Mouse (Mus musculus) frontal cortex, postnatal 10 days (tissue): ENCODE measurements around the gene Arhgap21.

Source experiments
- DNase-seq, 2 experiments: peaks; one replicate each; pipeline ENCODE4 v3.0.0; 2022; ENCODE audit warnings: low spot score in 2 of 2, mixed read lengths in 1 of 2

Arhgap21 gene

GRCm38 (mm10) chr2:20966176-20967100, 2.2 kb downstream of the Arhgap21 start:
- no peak for DNase-seq

GRCm38 (mm10) chr2:20965361-20965760, 3.3 kb downstream of the Arhgap21 start:
- no peak for DNase-seq

DNA sequence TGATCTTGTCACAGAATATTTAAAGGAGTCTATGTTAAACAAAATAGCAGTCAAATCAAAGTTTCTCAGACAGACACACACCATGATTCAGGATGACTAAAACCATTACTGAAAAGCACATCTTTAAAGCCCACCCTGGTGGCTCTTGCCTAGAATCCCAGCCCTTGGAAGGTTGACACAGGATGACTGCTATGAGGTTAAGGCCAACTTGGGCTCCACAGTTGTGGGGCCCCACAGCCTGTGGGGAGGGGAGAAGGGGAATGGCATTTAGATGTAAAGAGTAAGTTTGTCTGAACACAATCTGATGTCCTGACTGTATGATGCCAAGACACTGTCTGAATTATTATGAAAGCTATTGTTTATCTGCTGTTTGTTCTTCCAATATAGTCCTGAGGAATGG, 4.2 kb downstream of the Arhgap21 start:
- no peak for DNase-seq

DNA sequence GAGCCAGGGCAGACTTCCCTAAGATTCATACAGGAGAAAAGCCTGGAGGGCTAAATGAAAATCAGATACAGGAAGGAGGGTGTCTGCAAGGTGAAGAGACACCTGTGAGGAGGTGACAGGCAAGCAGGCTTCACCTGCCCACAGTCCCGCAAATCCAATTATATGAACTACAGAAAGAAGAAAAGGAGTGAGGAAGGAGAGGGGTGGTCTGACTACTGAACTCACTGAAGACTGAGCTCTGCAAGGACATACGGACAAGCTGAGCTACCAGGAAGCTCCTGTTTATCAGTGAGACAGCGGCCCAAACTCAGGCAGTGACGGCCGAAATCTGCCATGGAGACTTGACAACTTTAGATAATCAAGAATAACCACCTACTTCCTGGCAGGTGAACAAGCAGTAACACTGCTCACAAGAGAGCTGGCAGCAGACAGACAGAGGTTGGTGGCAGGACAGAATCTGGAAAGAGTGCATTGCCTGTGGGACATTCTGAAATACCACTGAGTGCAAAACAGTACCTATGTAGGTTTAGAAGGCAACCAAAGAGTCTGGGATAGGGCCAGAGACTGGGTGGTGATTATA, 5.4 kb downstream of the Arhgap21 start:
- no peak for DNase-seq

DNA sequence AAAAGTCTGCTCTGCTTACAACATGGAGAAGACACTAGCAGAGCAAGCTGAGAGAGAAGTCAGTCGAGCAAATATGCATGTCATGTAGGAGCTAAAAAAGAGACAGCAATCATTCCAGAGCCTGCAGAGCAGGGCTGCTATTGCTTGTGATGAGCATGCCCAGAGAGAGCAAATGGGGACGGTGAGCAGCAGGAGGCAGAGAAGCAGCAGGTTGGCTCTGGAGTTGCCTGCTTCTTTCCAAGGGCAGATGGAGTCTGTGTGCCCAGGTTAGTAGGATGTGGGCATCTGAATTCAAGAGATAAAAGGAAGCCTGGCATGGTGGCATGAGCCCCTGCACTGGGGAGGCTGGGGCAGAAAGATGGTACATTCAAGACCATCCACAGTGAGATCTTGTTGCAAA, 6.4 kb downstream of the Arhgap21 start:
- no peak for DNase-seq

- DNase-seq: no peak
Observed at GRCm38 (mm10) chr2:20961825-20962224, 6.9 kb downstream of the Arhgap21 start.

GRCm38 (mm10) chr2:20961295-20961694, 7.4 kb downstream of the Arhgap21 start:
- no peak for DNase-seq

GRCm38 (mm10) chr2:20960668-20961035, 8.0 kb downstream of the Arhgap21 start:
- no peak for DNase-seq

- DNase-seq: no peak
Observed at GRCm38 (mm10) chr2:20959906-20960667, 8.6 kb downstream of the Arhgap21 start.

GRCm38 (mm10) chr2:20959045-20959444, 9.6 kb downstream of the Arhgap21 start:
- no peak for DNase-seq

DNA sequence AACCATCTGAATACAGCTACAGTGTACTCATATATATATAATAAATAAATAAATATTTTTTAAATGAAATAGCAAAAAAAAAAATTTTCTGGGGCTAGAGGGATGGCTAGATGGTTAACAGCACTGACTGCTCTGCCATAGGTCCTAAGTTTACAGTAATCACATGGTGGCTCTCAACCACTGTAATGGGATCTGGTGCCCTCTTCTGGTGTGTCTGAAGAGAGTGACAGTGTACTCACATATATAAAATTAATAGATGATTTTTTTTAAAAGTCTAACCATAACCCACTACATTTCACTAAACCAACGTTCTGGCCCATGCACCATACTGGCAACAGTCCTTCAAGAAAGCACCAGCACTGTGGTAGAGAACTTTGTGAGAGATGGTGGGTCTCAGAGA, 10.7 kb downstream of the Arhgap21 start:
- no peak for DNase-seq

- DNase-seq: no peak
Observed at GRCm38 (mm10) chr2:20956716-20957115, 12.0 kb downstream of the Arhgap21 start.

- DNase-seq: no peak
Observed at GRCm38 (mm10) chr2:20955996-20956395, 12.7 kb downstream of the Arhgap21 start.

GRCm38 (mm10) chr2:20955376-20955775, 13.3 kb downstream of the Arhgap21 start:
- DNase-seq: no peak

- DNase-seq: no peak
Observed at GRCm38 (mm10) chr2:20952716-20953115, 16.0 kb downstream of the Arhgap21 start.

GRCm38 (mm10) chr2:20949168-20949567, 19.5 kb downstream of the Arhgap21 start:
- no peak for DNase-seq

DNA sequence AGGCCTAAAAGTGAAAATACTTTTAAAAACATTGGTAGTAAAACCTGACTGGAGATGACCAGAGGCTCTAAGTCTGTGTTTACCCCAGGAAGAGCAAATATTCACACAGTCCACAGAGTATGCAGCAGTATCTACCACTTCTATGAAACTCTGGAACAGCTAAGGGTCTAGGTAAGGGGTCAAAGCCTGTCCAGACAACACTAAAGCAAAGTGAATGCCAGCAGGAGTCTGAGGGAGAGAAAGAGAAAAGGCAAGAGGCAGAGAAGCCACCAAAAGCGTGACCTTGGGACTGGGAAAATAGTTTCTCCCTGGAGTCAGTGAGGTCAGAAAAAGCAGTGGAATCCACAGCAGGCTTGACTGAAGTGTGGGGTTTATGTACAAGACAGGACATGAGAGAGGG, 21.6 kb downstream of the Arhgap21 start:
- DNase-seq: no peak

DNA sequence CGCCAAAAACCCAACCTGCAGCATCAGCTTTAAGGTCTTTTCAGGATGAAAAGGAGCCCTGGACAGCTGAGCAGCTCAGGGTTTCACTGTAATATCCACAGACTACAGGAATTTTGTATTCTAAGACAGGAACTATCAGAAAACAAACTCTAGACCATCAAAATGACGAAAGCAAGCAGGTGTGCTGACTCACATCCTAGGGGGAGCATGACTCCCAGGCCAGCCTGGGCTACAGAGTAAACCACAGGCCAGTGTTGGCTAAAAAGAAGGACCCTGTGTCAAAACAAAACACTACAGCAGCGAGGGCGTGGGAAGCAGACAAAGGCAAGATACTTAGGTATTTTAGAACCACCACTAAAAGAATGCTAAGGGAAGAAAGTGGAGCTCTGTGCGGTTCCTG, 23.1 kb downstream of the Arhgap21 start:
- no peak for DNase-seq

- no peak for DNase-seq
Observed at GRCm38 (mm10) chr2:20943730-20944454, 24.8 kb downstream of the Arhgap21 start.

DNA sequence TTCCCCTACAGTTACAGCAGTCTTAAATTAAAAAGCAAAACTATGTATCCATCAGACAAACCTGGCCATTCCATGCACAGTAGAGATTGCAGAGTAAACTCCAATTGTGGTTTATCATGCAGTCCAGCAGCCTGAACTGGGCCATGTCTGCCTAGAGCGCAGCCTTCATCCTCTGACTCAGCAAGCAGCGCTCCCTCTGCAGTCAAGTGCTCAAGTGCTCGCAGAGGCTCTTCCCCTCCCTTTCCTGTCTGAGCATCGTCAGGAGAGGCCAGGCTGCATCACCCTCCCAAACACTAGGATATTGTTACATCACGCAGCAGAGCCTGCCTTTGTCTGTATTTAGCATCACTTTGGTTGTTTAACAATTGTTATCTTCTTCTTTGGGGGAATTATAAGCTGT, 25.5 kb downstream of the Arhgap21 start:
- no peak for DNase-seq

GRCm38 (mm10) chr2:20942434-20943198, 26.1 kb downstream of the Arhgap21 start:
- no peak for DNase-seq
